Mouse (Mus musculus): ENCODE measurements around the gene Ccdc78. TPM values are rescaled to one million over a fixed set of nuclear protein-coding genes. Genes with fewer than 3 reads are reported as not detected.
"Not testable (repeated sequence)": the region's sequence is repeated elsewhere in the genome, so short reads cannot be mapped to it uniquely, and the experiment has no call there.

Gene Ccdc78
- 0.22 and 0.26 TPM in 2 replicates for total RNA-seq (2012; rRNA removed)

GRCm38 (mm10) chr17:25786280-25786679, at the start of gene Ccdc78:
Gene Ccdc78, plus strand, starts transcription at chr17:25786580.
- Histone ChIP-seq H3K36me3 (ENCODE audit: control insufficient read depth, insufficient read depth, low read length, poor library complexity, severe bottlenecking) (peaks cover 22% of the 10 kb centered on the region), H3K27ac (ENCODE audit: insufficient read depth, low read depth, low read length, poor library complexity, severe bottlenecking) (no peak within 1 kb of the TSS), H3K4me3 (ENCODE audit: insufficient read depth in 1 of 2, low read depth in 1 of 2, low read length in 2 of 2, poor library complexity in 1 of 2, severe bottlenecking in 1 of 2) (peak within 1 kb of the TSS; percentile 73 to 89), H3K4me1 (ENCODE audit: control insufficient read depth in 2 of 2, insufficient read depth in 2 of 2, low read length in 2 of 2, poor library complexity in 1 of 2) (peaks cover 3 to 6% of the 10 kb centered on the region in 2 experiments; a peak in 1 of 4 replicates), H3K9me3 (ENCODE audit: control insufficient read depth, insufficient read depth, low read depth, low read length) (no peaks in the 10 kb centered on the region), H3K9ac (ENCODE audit: insufficient read depth, low read depth, low read length, poor library complexity, severe bottlenecking) (peak within 1 kb of the TSS; percentile 81)
- DNase-seq (ENCODE audit: low read depth, low spot score): no peak
- in situ Hi-C loops (cut with MboI; ENCODE audit: low sequenced_read_pairs in 2 of 2, unreplicated experiment in 2 of 2): no loop called here
- no peak for TF ChIP-seq MAFK (IDR thresholded peaks at IDR 0.05; ENCODE audit: insufficient read depth, low read depth, low read length)
- no peak for TF ChIP-seq ZNF384 (IDR thresholded peaks at IDR 0.05; ENCODE audit: low read depth, low read length)
- no peak for TF ChIP-seq CHD2 (IDR thresholded peaks at IDR 0.05; ENCODE audit: low read depth, low read length)
- TF ChIP-seq HCFC1 (IDR thresholded peaks at IDR 0.05; ENCODE audit: borderline replicate concordance, insufficient read depth, low read length): no peak
- TF ChIP-seq ZC3H11A (IDR thresholded peaks at IDR 0.05; ENCODE audit: borderline replicate concordance, low read depth, low read length): no peak

- in situ Hi-C loops (cut with MboI; ENCODE audit: low sequenced_read_pairs in 2 of 2, unreplicated experiment in 2 of 2): no loop called here
- no peak for DNase-seq (ENCODE audit: low read depth, low spot score)
- H3K4me3 ChIP-seq (ENCODE audit: insufficient read depth in 1 of 2, low read depth in 1 of 2, low read length in 2 of 2, poor library complexity in 1 of 2, severe bottlenecking in 1 of 2): no peak overlapping the region
- no peak for TF ChIP-seq CHD2 (IDR thresholded peaks at IDR 0.05; ENCODE audit: low read depth, low read length)
- no peak for TF ChIP-seq HCFC1 (IDR thresholded peaks at IDR 0.05; ENCODE audit: borderline replicate concordance, insufficient read depth, low read length)
- TF ChIP-seq ZC3H11A (IDR thresholded peaks at IDR 0.05; ENCODE audit: borderline replicate concordance, low read depth, low read length): no peak
- no peak for TF ChIP-seq ZNF384 (IDR thresholded peaks at IDR 0.05; ENCODE audit: low read depth, low read length)
- no peak for TF ChIP-seq MAFK (IDR thresholded peaks at IDR 0.05; ENCODE audit: insufficient read depth, low read depth, low read length)
- no peak overlapping the region for H3K9ac ChIP-seq (ENCODE audit: insufficient read depth, low read depth, low read length, poor library complexity, severe bottlenecking)
- H3K4me1 ChIP-seq (ENCODE audit: control insufficient read depth in 2 of 2, insufficient read depth in 2 of 2, low read length in 2 of 2, poor library complexity in 1 of 2): no peaks in the 10 kb centered on the region
- H3K27ac ChIP-seq (ENCODE audit: insufficient read depth, low read depth, low read length, poor library complexity, severe bottlenecking): no peak overlapping the region
- H3K9me3 ChIP-seq (ENCODE audit: control insufficient read depth, insufficient read depth, low read depth, low read length): no peaks in the 10 kb centered on the region
- H3K36me3 ChIP-seq (ENCODE audit: control insufficient read depth, insufficient read depth, low read length, poor library complexity, severe bottlenecking): no peaks in the 10 kb centered on the region
Observed at GRCm38 (mm10) chr17:25738861-25739260, 47.5 kb upstream of the Ccdc78 start.

- in situ Hi-C loops (cut with MboI; ENCODE audit: low sequenced_read_pairs in 2 of 2, unreplicated experiment in 2 of 2); H3K9ac ChIP-seq (ENCODE audit: insufficient read depth, low read depth, low read length, poor library complexity, severe bottlenecking); H3K36me3 ChIP-seq (ENCODE audit: control insufficient read depth, insufficient read depth, low read length, poor library complexity, severe bottlenecking); H3K4me3 ChIP-seq (ENCODE audit: insufficient read depth in 1 of 2, low read depth in 1 of 2, low read length in 2 of 2, poor library complexity in 1 of 2, severe bottlenecking in 1 of 2); H3K9me3 ChIP-seq (ENCODE audit: control insufficient read depth, insufficient read depth, low read depth, low read length); DNase-seq (ENCODE audit: low read depth, low spot score); H3K4me1 ChIP-seq (ENCODE audit: control insufficient read depth in 2 of 2, insufficient read depth in 2 of 2, low read length in 2 of 2, poor library complexity in 1 of 2); H3K27ac ChIP-seq (ENCODE audit: insufficient read depth, low read depth, low read length, poor library complexity, severe bottlenecking): not testable (repeated sequence)
Observed at GRCm38 (mm10) chr17:25741471-25741870, 44.9 kb upstream of the Ccdc78 start.

- in situ Hi-C loops (cut with MboI; ENCODE audit: low sequenced_read_pairs in 2 of 2, unreplicated experiment in 2 of 2): no loop called here
- TF ChIP-seq MAFK (IDR thresholded peaks at IDR 0.05; ENCODE audit: insufficient read depth, low read depth, low read length) (no peak), HCFC1 (IDR thresholded peaks at IDR 0.05; ENCODE audit: borderline replicate concordance, insufficient read depth, low read length) (no peak), ZNF384 (IDR thresholded peaks at IDR 0.05; ENCODE audit: low read depth, low read length) (no peak), CHD2 (IDR thresholded peaks at IDR 0.05; ENCODE audit: low read depth, low read length) (no peak), ZC3H11A (IDR thresholded peaks at IDR 0.05; ENCODE audit: borderline replicate concordance, low read depth, low read length) (no peak)
Observed at GRCm38 (mm10) chr17:25743831-25744230, 42.5 kb upstream of the Ccdc78 start.

DNA sequence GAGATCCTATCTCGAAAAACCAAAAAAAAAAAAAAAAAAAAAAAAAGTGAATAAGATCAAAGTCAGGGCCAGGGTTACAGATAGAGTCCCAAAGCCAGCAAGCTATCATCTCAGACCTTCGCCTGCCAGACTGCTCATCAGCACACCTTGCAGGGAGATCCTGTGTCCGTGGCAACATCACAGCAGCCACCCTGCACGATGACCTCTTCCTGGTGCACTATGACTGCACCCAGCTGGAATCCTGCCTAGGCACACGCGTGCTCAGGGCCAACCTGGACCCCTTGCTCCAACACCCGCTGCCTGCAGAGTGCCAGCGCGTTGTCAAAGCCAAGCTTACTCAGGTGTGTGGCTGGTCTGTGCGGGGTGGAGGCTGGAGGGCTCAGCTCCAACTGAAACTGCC, 42.1 kb upstream of the Ccdc78 start:
- Histone ChIP-seq H3K9me3 (ENCODE audit: control insufficient read depth, insufficient read depth, low read depth, low read length) (no peaks in the 10 kb centered on the region), H3K36me3 (ENCODE audit: control insufficient read depth, insufficient read depth, low read length, poor library complexity, severe bottlenecking) (no peaks in the 10 kb centered on the region), H3K4me3 (ENCODE audit: insufficient read depth in 1 of 2, low read depth in 1 of 2, low read length in 2 of 2, poor library complexity in 1 of 2, severe bottlenecking in 1 of 2) (no peak overlapping the region), H3K4me1 (ENCODE audit: control insufficient read depth in 2 of 2, insufficient read depth in 2 of 2, low read length in 2 of 2, poor library complexity in 1 of 2) (peaks cover 0 to 3% of the 10 kb centered on the region in 2 experiments; a peak in 1 of 4 replicates), H3K27ac (ENCODE audit: insufficient read depth, low read depth, low read length, poor library complexity, severe bottlenecking) (no peak overlapping the region), H3K9ac (ENCODE audit: insufficient read depth, low read depth, low read length, poor library complexity, severe bottlenecking) (no peak overlapping the region)
- TF ChIP-seq CHD2 (IDR thresholded peaks at IDR 0.05; ENCODE audit: low read depth, low read length): no peak
- no peak for TF ChIP-seq ZC3H11A (IDR thresholded peaks at IDR 0.05; ENCODE audit: borderline replicate concordance, low read depth, low read length)
- no peak for TF ChIP-seq ZNF384 (IDR thresholded peaks at IDR 0.05; ENCODE audit: low read depth, low read length)
- TF ChIP-seq HCFC1 (IDR thresholded peaks at IDR 0.05; ENCODE audit: borderline replicate concordance, insufficient read depth, low read length): no peak
- no peak for TF ChIP-seq MAFK (IDR thresholded peaks at IDR 0.05; ENCODE audit: insufficient read depth, low read depth, low read length)
- DNase-seq (ENCODE audit: low read depth, low spot score): no peak
- in situ Hi-C loops (cut with MboI; ENCODE audit: low sequenced_read_pairs in 2 of 2, unreplicated experiment in 2 of 2): no loop called here

More at GRCm38 (mm10) chr17:25743831-25744230, 42.5 kb upstream of the Ccdc78 start:
- H3K4me1 ChIP-seq (ENCODE audit: control insufficient read depth in 2 of 2, insufficient read depth in 2 of 2, low read length in 2 of 2, poor library complexity in 1 of 2): peaks cover 0 to 3% of the 10 kb centered on the region in 2 experiments; a peak in 1 of 4 replicates
- H3K4me3 ChIP-seq (ENCODE audit: insufficient read depth in 1 of 2, low read depth in 1 of 2, low read length in 2 of 2, poor library complexity in 1 of 2, severe bottlenecking in 1 of 2): no peak overlapping the region
- H3K9ac ChIP-seq (ENCODE audit: insufficient read depth, low read depth, low read length, poor library complexity, severe bottlenecking): no peak overlapping the region
- H3K36me3 ChIP-seq (ENCODE audit: control insufficient read depth, insufficient read depth, low read length, poor library complexity, severe bottlenecking): no peaks in the 10 kb centered on the region
- H3K27ac ChIP-seq (ENCODE audit: insufficient read depth, low read depth, low read length, poor library complexity, severe bottlenecking): no peak overlapping the region; the same call in 1 of the 2 replicates
- no peak for DNase-seq (ENCODE audit: low read depth, low spot score)
- H3K9me3 ChIP-seq (ENCODE audit: control insufficient read depth, insufficient read depth, low read depth, low read length): no peaks in the 10 kb centered on the region

Data from ES-E14 (cell line).